Mouse (Mus musculus) splenic B cell, adult 2 months (primary cell): ENCODE data around the gene Derl2.
A peak's percentile ranks its signal among the peaks of the same experiment; 100 is the strongest.

Experiments used
- DNase-seq: peaks from one replicate; pipeline ENCODE4 v3.0.0-alpha.2; 2011; ENCODE audit warnings: low read depth, low spot score
- H3K27me3 ChIP-seq: 2 replicates; pipeline ENCODE4 v1.6.1; 2012; ENCODE audit warnings: mild to moderate bottlenecking, low read length, moderate library complexity, mixed read lengths; ENCODE audit not compliant: control insufficient read depth, poor library complexity, insufficient read depth, severe bottlenecking
- H3K36me3 ChIP-seq: 2 replicates; pipeline ENCODE4 v1.6.1; 2012; ENCODE audit warnings: mild to moderate bottlenecking, low read length, moderate library complexity, mixed read lengths; ENCODE audit not compliant: control insufficient read depth, poor library complexity, insufficient read depth, severe bottlenecking

The Derl2 gene

GRCm38 (mm10) chr11:71019201-71020068 lies at the start of gene Derl2, which contains the start of gene Mis12:
Gene Derl2, minus strand, starts transcription at chr11:71019841.
Gene Mis12, plus strand, starts transcription at chr11:71019611.
- H3K36me3 ChIP-seq, result peaks cover 9% of the 10 kb centered on the region; the same call in 1 of the 2 replicates
- peak; percentile 99 for DNase-seq

GRCm38 (mm10) chr11:71052554-71052953 lies 32.9 kb upstream of the Derl2 start:
- DNase-seq, result peak; percentile 30
- H3K27me3 ChIP-seq, result no peaks in the 10 kb centered on the region; the same call in 1 of the 2 replicates
- H3K36me3 ChIP-seq, result no peaks in the 10 kb centered on the region

More at GRCm38 (mm10) chr11:71019201-71020068, at the start of gene Derl2, which contains the start of gene Mis12:
- H3K27me3 ChIP-seq, result no peaks in the 10 kb centered on the region

- DNase-seq, result no peak
- no peaks in the 10 kb centered on the region for H3K27me3 ChIP-seq
- no peaks in the 10 kb centered on the region for H3K36me3 ChIP-seq
Measured at GRCm38 (mm10) chr11:71039526-71040298, 20.1 kb upstream of the Derl2 start.

GRCm38 (mm10) chr11:71033163-71033761 lies 13.6 kb upstream of the Derl2 start, which contains the start of gene 6330403K07Rik:
Gene 6330403K07Rik, minus strand, starts transcription at chr11:71033513.
- Histone ChIP-seq H3K27me3 (no peaks in the 10 kb centered on the region), H3K36me3 (no peaks in the 10 kb centered on the region)
- DNase-seq, result no peak

GRCm38 (mm10) chr11:71032491-71033162 lies 13.0 kb upstream of the Derl2 start:
- DNase-seq, result no peak
- H3K36me3 ChIP-seq, result no peaks in the 10 kb centered on the region
- H3K27me3 ChIP-seq, result no peaks in the 10 kb centered on the region

- H3K27me3 ChIP-seq, result no peaks in the 10 kb centered on the region
- no peak for DNase-seq
Measured at GRCm38 (mm10) chr11:71032070-71032469, 12.4 kb upstream of the Derl2 start.

GRCm38 (mm10) chr11:71029403-71030118 lies 9.9 kb upstream of the Derl2 start:
- Histone ChIP-seq H3K27me3 (no peaks in the 10 kb centered on the region), H3K36me3 (peaks cover 9% of the 10 kb centered on the region)
- no peak for DNase-seq

More at GRCm38 (mm10) chr11:71032070-71032469, 12.4 kb upstream of the Derl2 start:
- peaks cover under 1% of the 10 kb centered on the region; the same call in 1 of the 2 replicates for H3K36me3 ChIP-seq

GRCm38 (mm10) chr11:71028280-71028679 lies 8.6 kb upstream of the Derl2 start:
- no peak for DNase-seq
- Histone ChIP-seq H3K36me3 (peaks cover 14% of the 10 kb centered on the region), H3K27me3 (no peaks in the 10 kb centered on the region)

GRCm38 (mm10) chr11:71018416-71019200 lies 1.0 kb downstream of the Derl2 start:
- DNase-seq, result no peak
- H3K27me3 ChIP-seq, result no peaks in the 10 kb centered on the region
- H3K36me3 ChIP-seq, result peaks cover 7% of the 10 kb centered on the region; the same call in 1 of the 2 replicates

- Histone ChIP-seq H3K36me3 (peaks cover 11% of the 10 kb centered on the region; the same call in 1 of the 2 replicates), H3K27me3 (no peaks in the 10 kb centered on the region)
- no peak for DNase-seq
Measured at GRCm38 (mm10) chr11:71017051-71017450, 2.6 kb downstream of the Derl2 start.

- H3K36me3 ChIP-seq, result peaks cover 20% of the 10 kb centered on the region
- no peak for DNase-seq
- H3K27me3 ChIP-seq, result no peaks in the 10 kb centered on the region
Measured at GRCm38 (mm10) chr11:71012743-71013142, 6.9 kb downstream of the Derl2 start.

- Histone ChIP-seq H3K36me3 (peaks cover 13% of the 10 kb centered on the region), H3K27me3 (no peaks in the 10 kb centered on the region)
- DNase-seq, result no peak
Measured at GRCm38 (mm10) chr11:71008321-71008720, 11.3 kb downstream of the Derl2 start.

- Histone ChIP-seq H3K36me3 (peaks cover 12% of the 10 kb centered on the region), H3K27me3 (no peaks in the 10 kb centered on the region)
- DNase-seq, result no peak
Measured at GRCm38 (mm10) chr11:71007831-71008230, 11.8 kb downstream of the Derl2 start.
